Mouse (Mus musculus): Measurements from ENCODE around the gene Ncf1. TPM values are rescaled to one million over a fixed set of nuclear protein-coding genes. Genes with fewer than 3 reads are reported as not detected.

Ncf1 gene
- total and polyA plus RNA-seq, 3 experiments, result 287 to 342 (median 302) TPM

DNA sequence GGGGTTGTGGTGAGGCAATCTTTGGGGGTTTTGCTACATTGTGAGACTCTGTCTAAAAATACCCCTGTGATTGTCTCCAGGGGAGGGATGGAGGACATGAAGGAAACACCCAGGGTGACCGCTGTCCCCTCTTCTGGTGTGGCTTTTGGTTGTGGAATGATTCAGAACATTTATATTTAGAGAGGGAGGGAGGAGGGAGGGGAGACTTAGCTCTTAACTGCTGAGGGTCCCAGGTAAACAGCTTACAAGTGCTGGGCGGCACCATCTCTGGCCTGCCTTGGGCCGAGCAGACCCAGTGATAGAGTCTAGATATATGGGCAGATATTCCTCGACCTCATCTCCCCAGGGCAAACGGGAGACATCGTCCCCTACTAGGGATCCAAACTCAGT lies 1.2 kb downstream of the Ncf1 start (continued):
- TF ChIP-seq RAD21 (IDR thresholded peaks at IDR 0.05; ENCODE audit: low read depth, low read length), result no peak

DNA sequence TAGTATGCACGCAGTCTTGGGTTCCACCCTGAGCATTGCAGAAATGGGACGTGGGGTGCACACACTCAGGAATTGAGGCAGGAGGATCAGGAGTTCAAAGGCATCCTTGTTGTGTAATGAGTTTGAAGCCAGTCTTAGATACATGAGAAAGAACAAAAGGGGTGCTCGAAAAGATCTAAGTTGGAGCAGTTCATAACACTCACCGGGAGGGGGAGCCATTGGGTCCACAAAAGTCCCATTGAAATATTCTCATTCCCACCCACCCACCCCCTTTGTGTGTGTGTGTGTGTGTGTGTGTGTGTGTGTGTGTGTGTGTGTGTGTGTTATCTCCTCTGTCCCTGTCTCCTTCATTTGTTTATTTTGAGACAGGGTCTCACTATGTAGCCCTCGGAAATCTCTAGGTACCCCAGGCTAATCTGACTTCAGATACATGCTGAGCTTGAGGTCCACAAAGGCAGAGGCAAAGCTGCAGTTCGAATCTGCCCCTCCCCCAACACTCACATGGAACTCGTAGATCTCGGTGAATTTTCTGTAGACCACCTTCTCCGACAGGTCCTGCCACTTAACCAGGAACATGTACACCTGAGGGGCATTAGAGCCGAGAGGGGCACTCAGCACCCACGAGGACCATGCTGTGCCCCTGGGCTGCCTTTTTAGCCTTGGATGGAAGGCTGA lies 1.7 kb downstream of the Ncf1 start:
- Histone ChIP-seq H3K4me2 (ENCODE audit: insufficient read depth, low read depth, poor library complexity, severe bottlenecking) (peak overlapping the region; percentile 60), H3K9me3 (replicated peaks; ENCODE audit: low read length) (no peaks in the 10 kb centered on the region), H3K4me1 (ENCODE audit: control insufficient read depth in 1 of 2, insufficient read depth in 2 of 2) (peaks cover 25 to 53% of the 10 kb centered on the region in 2 experiments), H3K4me3 (replicated peaks in 1 of 3; ENCODE audit: low read depth in 2 of 3, low read length in 2 of 3, poor library complexity in 1 of 3) (peak overlapping the region; percentile 71 to 91 (median 84)), H3K36me3 (replicated peaks in 1 of 2; ENCODE audit: control insufficient read depth in 1 of 2, insufficient read depth in 1 of 2, low read length in 1 of 2) (peaks cover 31 to 47% of the 10 kb centered on the region in 2 experiments), H3K9ac (ENCODE audit: insufficient read depth, low read depth) (peak overlapping the region; percentile 96), H3K27ac (ENCODE audit: insufficient read depth, low read depth) (peak overlapping the region; percentile 100), H3K79me2 (replicated peaks; ENCODE audit: control insufficient read depth, extremely low read depth, insufficient read depth, poor library complexity, severe bottlenecking) (peaks cover 26% of the 10 kb centered on the region), H3K27me3 (replicated peaks) (no peaks in the 10 kb centered on the region)
- in situ Hi-C loops (cut with MboI; ENCODE audit: low pct_ligation_motif_present, low pct_unique_long_range_greater_than_20kb, low sequenced_read_pairs), result no loop called here
- dilution Hi-C loops (cut with MboI; ENCODE audit: extremely low pct_ligation_motif_present, extremely low pct_unique_long_range_greater_than_20kb, low sequenced_read_pairs), result no loop called here
- peak; percentile 84 for DNase-seq (ENCODE audit: extremely low read depth)
- TF ChIP-seq MEF2A (IDR thresholded peaks at IDR 0.05; ENCODE audit: borderline replicate concordance, low read depth, low read length) (no peak), SMC3 (IDR thresholded peaks at IDR 0.05; ENCODE audit: low read depth, low read length) (peak; percentile 58), TBP (conservative IDR thresholded peaks at IDR 0.05; ENCODE audit: low read depth, low read length) (no peak), ETS1 (conservative IDR thresholded peaks at IDR 0.05; ENCODE audit: low read depth, low read length) (no peak), UBTF (IDR thresholded peaks at IDR 0.05; ENCODE audit: low read depth, low read length) (0 out of 2 replicates have a peak, but pooled peaks have one; percentile 18), RCOR1 (conservative IDR thresholded peaks at IDR 0.05; ENCODE audit: low read depth, low read length) (no peak), CHD2 (IDR thresholded peaks at IDR 0.05; ENCODE audit: low read length) (no peak; the same call in 1 of the 2 replicates), POLR2AphosphoS2 (IDR thresholded peaks at IDR 0.05; ENCODE audit: low read depth, low read length) (0 out of 2 replicates have a peak, but pooled peaks have one; percentile 6), ZMIZ1 (IDR thresholded peaks at IDR 0.05; ENCODE audit: low read depth, low read length) (no peak), JUND (conservative IDR thresholded peaks at IDR 0.05; ENCODE audit: low read depth, low read length) (no peak), E2F4 (IDR thresholded peaks at IDR 0.05; ENCODE audit: insufficient replicate concordance, low read depth, low read length) (no peak), NRF1 (IDR thresholded peaks at IDR 0.05; ENCODE audit: low read depth, low read length) (no peak), USF1 (IDR thresholded peaks at IDR 0.05; ENCODE audit: low read depth, low read length) (no peak), MXI1 (IDR thresholded peaks at IDR 0.05; ENCODE audit: low read depth, low read length) (no peak), BHLHE40 (IDR thresholded peaks at IDR 0.05; ENCODE audit: low read depth, low read length) (no peak), POLR2A (IDR thresholded peaks at IDR 0.05; ENCODE audit: low read depth, low read length) (no peak), RAD21 (IDR thresholded peaks at IDR 0.05; ENCODE audit: low read depth, low read length) (peak; percentile 45), PAX5 (IDR thresholded peaks at IDR 0.05; ENCODE audit: low read length) (no peak), TCF12 (IDR thresholded peaks at IDR 0.05; ENCODE audit: low read depth, low read length) (no peak), HCFC1 (IDR thresholded peaks at IDR 0.05; ENCODE audit: low read depth, low read length) (no peak), ELF1 (IDR thresholded peaks at IDR 0.05; ENCODE audit: low read depth, low read length) (peak; percentile 8; the same call in 1 of the 2 replicates), CTCF (conservative IDR thresholded peaks at IDR 0.05 in 1 of 2, IDR thresholded peaks at IDR 0.05 in 1 of 2; ENCODE audit: low read depth in 2 of 2, low read length in 2 of 2) (peak; percentile 55 to 67), ZNF384 (IDR thresholded peaks at IDR 0.05; ENCODE audit: low read depth, low read length) (no peak; the same call in 1 of the 2 replicates), NELFE (IDR thresholded peaks at IDR 0.05; ENCODE audit: low read depth, low read length) (no peak), MAX (IDR thresholded peaks at IDR 0.05; ENCODE audit: low read length) (peak; percentile 67; the same call in 1 of the 2 replicates), JUN (IDR thresholded peaks at IDR 0.05; ENCODE audit: insufficient read depth, low read depth, low read length) (no peak), CHD1 (IDR thresholded peaks at IDR 0.05; ENCODE audit: low read depth, low read length) (no peak), USF2 (conservative IDR thresholded peaks at IDR 0.05; ENCODE audit: low read depth, low read length) (no peak), SIN3A (IDR thresholded peaks at IDR 0.05; ENCODE audit: low read length) (no peak), ZKSCAN1 (IDR thresholded peaks at IDR 0.05; ENCODE audit: borderline replicate concordance, low read depth, low read length) (no peak), MAZ (IDR thresholded peaks at IDR 0.05; ENCODE audit: low read depth, low read length) (no peak), ZC3H11A (IDR thresholded peaks at IDR 0.05; ENCODE audit: low read depth, low read length) (no peak), KAT2A (IDR thresholded peaks at IDR 0.05; ENCODE audit: insufficient replicate concordance, low read length) (no peak), IRF4 (IDR thresholded peaks at IDR 0.05; ENCODE audit: low read depth, low read length) (no peak), MAFK (IDR thresholded peaks at IDR 0.05; ENCODE audit: insufficient replicate concordance, low read length) (no peak), GABPA (IDR thresholded peaks at IDR 0.05; ENCODE audit: insufficient replicate concordance, low read depth, low read length) (no peak), EP300 (IDR thresholded peaks at IDR 0.05; ENCODE audit: low read length) (no peak)
